Mouse (Mus musculus) liver, embryonic 13.5 days (tissue): ENCODE measurements around the gene Nfix. TPM values are rescaled to one million over a fixed set of nuclear protein-coding genes. Genes with fewer than 3 reads are reported as not detected.

Experiments
- ATAC-seq: fragments of 200-750 bp; cut with Nextera tagmentation; 2 replicates; pipeline ENCODE4 v1.8.0; 2017; ENCODE audit warnings: low read depth, mild to moderate bottlenecking, moderate number of reproducible peaks, moderate library complexity
- DNase-seq: peaks from one replicate; pipeline ENCODE4 v3.0.0; 2022
- H3K27ac ChIP-seq: fragments of 300-500 bp; sonication (generic); 2 replicates; pipeline ENCODE4 v1.5.1; 2015; ENCODE audit warnings: moderate library complexity, mild to moderate bottlenecking, inconsistent platforms
- H3K27me3 ChIP-seq: fragments of 300-500 bp; sonication (generic); 2 replicates; pipeline ENCODE4 v1.6.1; 2015; ENCODE audit warnings: mild to moderate bottlenecking, inconsistent platforms
- H3K36me3 ChIP-seq: fragments of 300-500 bp; sonication (generic); 2 replicates; pipeline ENCODE4 v1.6.1; 2015; ENCODE audit warnings: mild to moderate bottlenecking, inconsistent platforms
- H3K4me1 ChIP-seq: fragments of 300-500 bp; sonication (generic); replicated peaks from 2 replicates; pipeline ENCODE4 v1.6.1; 2015; ENCODE audit warnings: inconsistent platforms
- H3K4me2 ChIP-seq: fragments of 300-500 bp; sonication (generic); 2 replicates; pipeline ENCODE4 v1.6.1; 2015; ENCODE audit warnings: inconsistent platforms, mild to moderate bottlenecking, moderate library complexity
- H3K4me3 ChIP-seq: fragments of 300-500 bp; sonication (generic); replicated peaks from 2 replicates; pipeline ENCODE4 v1.5.1; 2015; ENCODE audit warnings: mild to moderate bottlenecking, inconsistent platforms
- H3K9ac ChIP-seq: fragments of 300-500 bp; sonication (generic); 2 replicates; pipeline ENCODE4 v1.6.1; 2015; ENCODE audit warnings: mild to moderate bottlenecking, inconsistent platforms
- H3K9me3 ChIP-seq: fragments of 300-500 bp; sonication (generic); replicated peaks from 2 replicates; pipeline ENCODE4 v1.6.1; 2016; ENCODE audit warnings: inconsistent platforms
- whole genome bisulfite sequencing: fragments of 180-500 bp; shearing (Covaris S2); methylation state at CpG from one replicate; pipeline ENCODE4 v1.1.7; 2015; ENCODE audit not compliant: insufficient replicate concordance; 5-methylcytosine and 5-hydroxymethylcytosine counted together
- polyA plus RNA-seq: library from polyadenylated mRNA; unstranded; fragments of >200 nt; fragmentation: Nextera tagmentation; extraction: Ambion mirVana; gene quantifications from 2 replicates; pipeline ENCODE4 v1.2.1, GENCODE M21; 2015

Gene Nfix
- polyA plus RNA-seq, 1 experiment from 2014 or later, result 3.4 TPM

- Histone ChIP-seq H3K27me3 (peaks cover 10% of the 10 kb centered on the region; the same call in 1 of the 2 replicates), H3K4me1 (peaks cover 75% of the 10 kb centered on the region), H3K36me3 (no peaks in the 10 kb centered on the region), H3K4me2 (peak overlapping the region; percentile 81), H3K4me3 (peak overlapping the region; percentile 54), H3K9ac (peak overlapping the region; percentile 69), H3K9me3 (no peaks in the 10 kb centered on the region), H3K27ac (peak overlapping the region; percentile 77)
- DNase-seq (no peak), ATAC-seq (no peak)
- WGBS, result 6% methylated on average over 10 of the region's 10 CpGs
These were observed 144.0 kb downstream of the Nfix start for GRCm38 (mm10) chr8:84656191-84656525.

GRCm38 (mm10) chr8:84655336-84656190 is 144.6 kb downstream of the Nfix start:
- ATAC-seq (no peak), DNase-seq (no peak)
- Histone ChIP-seq H3K36me3 (no peaks in the 10 kb centered on the region), H3K4me1 (peaks cover 69% of the 10 kb centered on the region), H3K9me3 (no peaks in the 10 kb centered on the region), H3K27ac (peak overlapping the region; percentile 77), H3K27me3 (peaks cover 10% of the 10 kb centered on the region; the same call in 1 of the 2 replicates), H3K9ac (peak overlapping the region; percentile 69), H3K4me3 (peak overlapping the region; percentile 54), H3K4me2 (peak overlapping the region; percentile 81)
- WGBS, result 12% methylated on average over 15 of the region's 15 CpGs

GRCm38 (mm10) chr8:84654597-84654996 is 145.5 kb downstream of the Nfix start:
- Histone ChIP-seq H3K4me2 (no peak overlapping the region), H3K36me3 (no peaks in the 10 kb centered on the region), H3K27ac (0 out of 2 replicates have a peak overlapping the region, but pooled peaks have one; percentile 11), H3K9me3 (no peaks in the 10 kb centered on the region), H3K4me1 (peaks cover 65% of the 10 kb centered on the region), H3K9ac (no peak overlapping the region), H3K27me3 (peaks cover 10% of the 10 kb centered on the region; the same call in 1 of the 2 replicates), H3K4me3 (no peak overlapping the region)
- DNase-seq (no peak), ATAC-seq (no peak)
- WGBS, result 31% methylated on average over 4 of the region's 4 CpGs

GRCm38 (mm10) chr8:84653092-84653631 is 147.0 kb downstream of the Nfix start:
- Histone ChIP-seq H3K4me3 (0 out of 2 replicates have a peak overlapping the region, but pooled peaks have one; percentile 3), H3K4me2 (peak overlapping the region; percentile 34), H3K4me1 (peaks cover 52% of the 10 kb centered on the region), H3K27ac (no peak overlapping the region), H3K36me3 (no peaks in the 10 kb centered on the region), H3K9me3 (no peaks in the 10 kb centered on the region), H3K27me3 (peaks cover 10% of the 10 kb centered on the region; the same call in 1 of the 2 replicates), H3K9ac (no peak overlapping the region; the same call in 1 of the 2 replicates)
- WGBS, result 52% methylated on average over 9 of the region's 9 CpGs
- ATAC-seq (no peak), DNase-seq (no peak)

- ATAC-seq, result no peak
- no peak overlapping the region for H3K27ac ChIP-seq
- H3K4me1 ChIP-seq, result peaks cover 35% of the 10 kb centered on the region
These were observed 149.9 kb downstream of the Nfix start for GRCm38 (mm10) chr8:84650213-84650612.

More at GRCm38 (mm10) chr8:84650213-84650612, 149.9 kb downstream of the Nfix start:
- Histone ChIP-seq H3K4me2 (no peak overlapping the region), H3K4me3 (no peak overlapping the region), H3K27me3 (no peaks in the 10 kb centered on the region), H3K9me3 (no peaks in the 10 kb centered on the region), H3K36me3 (no peaks in the 10 kb centered on the region), H3K9ac (no peak overlapping the region)
- WGBS, result 56% methylated on average over 3 of the region's 3 CpGs
- DNase-seq, result no peak

Other genes with a start within 250 kb of the Nfix start
- gene Ier2, start 137.5 kb downstream of the Nfix start, polyA plus RNA-seq, result 20.5 and 24.1 TPM in 2 replicates
- gene Trmt1, start 114.0 kb downstream of the Nfix start, polyA plus RNA-seq, result 45.9 and 46.8 TPM in 2 replicates
- gene Nacc1, start 112.5 kb downstream of the Nfix start, polyA plus RNA-seq, result 6.9 and 7.6 TPM in 2 replicates
- 61.2 and 61.3 TPM in 2 replicates for gene Lyl1, start 98.9 kb downstream of the Nfix start, polyA plus RNA-seq
- gene G430095P16Rik, start 77.3 kb downstream of the Nfix start, polyA plus RNA-seq, result 9.6 and 10.0 TPM in 2 replicates
- 3.3 and 3.7 TPM in 2 replicates for gene Dand5, start 22.5 kb upstream of the Nfix start, polyA plus RNA-seq
- gene Gadd45gip1, start 31.2 kb upstream of the Nfix start, polyA plus RNA-seq, result 60.6 and 63.2 TPM in 2 replicates
- gene Rad23a, start 40.3 kb upstream of the Nfix start, polyA plus RNA-seq, result 269 and 278 TPM in 2 replicates
- 511 and 613 TPM in 2 replicates for gene Calr, start 46.6 kb upstream of the Nfix start, polyA plus RNA-seq
- gene Farsa, start 56.6 kb upstream of the Nfix start, polyA plus RNA-seq, result 82.3 and 83.1 TPM in 2 replicates
- 84.1 and 90.4 TPM in 2 replicates for gene Syce2, start 71.8 kb upstream of the Nfix start, polyA plus RNA-seq
- 44.7 and 48.6 TPM in 2 replicates for gene Gcdh, start 93.6 kb upstream of the Nfix start, polyA plus RNA-seq
- gene Klf1, start 101.6 kb upstream of the Nfix start, polyA plus RNA-seq, result 469 and 494 TPM in 2 replicates
- 9.3 and 10.4 TPM in 2 replicates for gene Dnase2a, start 108.2 kb upstream of the Nfix start, polyA plus RNA-seq
- 0.12 and 0.13 TPM in 2 replicates for gene Mast1, start 137.0 kb upstream of the Nfix start, polyA plus RNA-seq
- gene Rtbdn, start 146.6 kb upstream of the Nfix start, polyA plus RNA-seq, result 0.33 and 0.56 TPM in 2 replicates
- not detected in 2 replicates for gene Gm49661, start 169.1 kb upstream of the Nfix start, polyA plus RNA-seq
- gene Prdx2, start 169.2 kb upstream of the Nfix start, polyA plus RNA-seq, result 1,982 and 2,114 TPM in 2 replicates
- gene Rnaseh2a, start 169.4 kb upstream of the Nfix start, polyA plus RNA-seq, result 130 TPM in 2 replicates
- 12.2 and 15.3 TPM in 2 replicates for gene Junb, start 178.4 kb upstream of the Nfix start, polyA plus RNA-seq
- gene Hook2, start 190.3 kb upstream of the Nfix start, polyA plus RNA-seq, result 7.2 and 7.4 TPM in 2 replicates
- gene Best2, start 214.2 kb upstream of the Nfix start, polyA plus RNA-seq, result not detected in 2 replicates
- 80.1 and 81.5 TPM in 2 replicates for gene Asna1, start 224.9 kb upstream of the Nfix start, polyA plus RNA-seq
- 83.1 and 91.4 TPM in 2 replicates for gene Trir, start 226.5 kb upstream of the Nfix start, polyA plus RNA-seq
- gene Tnpo2, start 236.6 kb upstream of the Nfix start, polyA plus RNA-seq, result 24.0 and 28.2 TPM in 2 replicates